Mouse (Mus musculus) lung, adult 18-20 months (tissue): ENCODE results near the gene Gm10959.

Experiments
- DNase-seq, 2 experiments: peaks; one replicate each; pipeline ENCODE4 v3.0.0; 2022; ENCODE audit warnings: mixed read lengths in 2 of 2

Gm10959 gene

GRCm38 (mm10) chr3:122888371-122888819 is 30.8 kb downstream of the Gm10959 start:
- DNase-seq: peak; percentile 15 to 53

- no peak for DNase-seq
These were observed 31.5 kb downstream of the Gm10959 start for GRCm38 (mm10) chr3:122887505-122888301.

GRCm38 (mm10) chr3:122878705-122879315 is 40.4 kb downstream of the Gm10959 start:
- DNase-seq: no peak

DNA sequence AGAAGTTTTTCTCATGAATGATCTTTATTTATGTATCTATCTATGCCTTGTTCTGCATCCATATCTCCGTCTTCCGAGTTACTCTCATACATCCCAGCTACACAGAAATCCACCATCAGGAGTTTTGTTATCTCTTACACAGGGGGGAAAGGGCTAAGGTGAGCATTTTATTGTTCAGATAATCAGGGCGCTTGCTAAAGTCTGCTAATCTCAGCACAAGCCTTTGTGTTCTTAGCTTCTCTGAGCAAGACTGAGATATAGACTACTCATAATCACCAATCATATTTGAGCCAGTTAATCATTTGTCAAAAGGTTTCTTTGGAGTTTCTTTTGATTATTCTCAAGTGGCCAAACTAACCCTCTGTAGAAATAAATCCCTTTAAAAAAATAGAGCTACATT is 41.6 kb downstream of the Gm10959 start:
- no peak for DNase-seq

DNA sequence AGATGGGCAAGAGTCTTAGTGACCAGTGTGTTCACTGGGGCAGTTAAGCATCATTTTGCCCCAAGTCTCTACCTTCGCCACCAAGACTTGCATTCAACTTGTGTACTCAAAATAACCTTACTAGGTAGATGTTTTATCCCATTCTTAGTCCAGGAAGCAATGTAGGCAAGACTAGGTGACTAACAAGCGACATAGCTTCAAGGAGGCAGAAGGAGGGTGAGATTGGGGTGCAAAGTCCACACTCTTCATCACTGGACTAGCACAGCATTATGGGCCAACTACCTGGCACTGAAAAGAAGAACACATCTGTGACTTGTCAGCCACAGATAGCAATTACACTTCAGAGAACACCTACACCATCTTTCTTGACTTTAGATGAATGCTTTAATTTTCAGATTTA is 42.3 kb downstream of the Gm10959 start:
- DNase-seq: no peak

GRCm38 (mm10) chr3:122871596-122871995 is 47.6 kb downstream of the Gm10959 start:
- no peak for DNase-seq

DNA sequence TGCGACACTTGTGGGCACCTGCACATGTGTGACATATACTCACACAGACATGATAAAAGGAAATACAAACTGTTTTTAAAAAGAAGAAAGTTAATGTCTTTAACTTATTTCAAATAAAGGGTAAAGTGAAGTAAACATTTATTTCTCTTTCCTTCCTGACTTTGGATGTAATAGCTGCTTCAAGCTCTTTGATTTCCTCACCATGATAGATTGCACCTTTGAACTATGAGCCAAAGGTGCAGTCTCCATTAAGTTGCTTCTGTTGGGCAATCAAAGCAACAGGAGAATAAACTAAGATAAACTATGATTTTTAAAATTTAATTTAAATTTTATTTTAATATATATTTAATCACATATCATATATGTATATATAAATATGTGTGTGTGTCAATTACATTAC is 50.9 kb downstream of the Gm10959 start:
- DNase-seq: no peak

DNA sequence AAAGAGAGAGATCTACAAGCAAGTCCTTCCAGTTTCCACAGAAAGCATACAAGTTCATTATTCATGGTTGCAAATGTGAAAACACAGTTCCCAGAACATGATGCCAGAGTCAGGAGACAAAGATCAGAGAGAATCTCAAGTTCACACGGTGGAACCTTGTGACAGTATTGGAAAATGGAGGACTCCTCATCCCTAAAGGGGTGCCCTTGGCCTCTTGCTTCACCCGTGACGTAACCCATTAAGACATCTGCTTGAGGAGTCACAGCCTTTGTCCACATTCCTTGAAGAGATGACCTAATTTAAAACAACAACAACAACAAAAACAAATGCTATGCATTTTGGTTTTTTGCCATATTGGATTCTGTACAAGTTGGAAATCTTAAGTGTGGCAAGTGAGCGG is 54.1 kb downstream of the Gm10959 start:
- peak in 1 of 2 experiments; percentile 9 for DNase-seq
